Mouse (Mus musculus) liver, embryonic 14.5 days (tissue): ENCODE measurements around the gene Swsap1.

Experiments
- CTCF ChIP-seq: IDR thresholded peaks from 2 replicates; pipeline ENCODE4 v1.5.1; 2016; ENCODE audit warnings: antibody characterized with exemption, low read depth, control low read depth
- EP300 ChIP-seq: IDR thresholded peaks from 2 replicates; pipeline ENCODE4 v1.6.1; 2016; ENCODE audit warnings: antibody characterized with exemption, low read depth

GRCm38 (mm10) chr9:21977331-21977730, 21.8 kb downstream of the Swsap1 start:
- TF ChIP-seq EP300 (no peak), CTCF (no peak)
